Mouse (Mus musculus) megakaryocyte, embryonic 14.5 days (primary cell): ENCODE data around the gene Dnah9.

ENCODE experiments used
- FLI1 ChIP-seq: IDR thresholded peaks from 2 replicates; pipeline ENCODE4 v1.6.1; 2012; ENCODE audit warnings: low read length, inconsistent platforms, mixed read lengths
- GATA1 ChIP-seq: IDR thresholded peaks from 3 replicates; pipeline ENCODE4 v1.6.1; 2012; ENCODE audit warnings: mixed read lengths, low read length, inconsistent platforms, borderline replicate concordance

DNA sequence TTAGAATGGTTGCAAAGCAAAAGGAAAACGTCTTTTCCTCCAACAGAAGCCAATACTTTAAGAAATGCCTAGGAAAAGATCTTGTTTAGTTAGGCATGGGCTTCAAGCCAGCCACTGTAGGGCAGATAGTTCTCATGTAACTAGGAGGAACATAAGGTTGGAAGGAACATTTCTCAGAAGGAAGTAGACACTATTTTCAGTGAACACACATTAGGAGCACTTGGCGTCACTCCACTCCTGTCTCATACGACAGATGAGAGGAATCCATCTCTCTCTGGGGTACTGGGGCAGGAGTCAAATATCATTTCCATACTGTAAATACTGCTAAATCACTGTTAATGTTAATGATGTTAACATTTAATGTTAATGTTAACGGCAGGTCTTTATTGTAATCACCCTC, 238.0 kb downstream of the Dnah9 start:
- TF ChIP-seq GATA1: no peak
- TF ChIP-seq FLI1: no peak
